Mouse (Mus musculus) left cerebral cortex, adult 2 months (tissue): ENCODE results near the gene Yif1b. TPM values are rescaled to one million over a fixed set of nuclear protein-coding genes. Genes with fewer than 3 reads are reported as not detected.

Source experiments
- DNase-seq, 2 experiments: peaks; one replicate each; pipeline ENCODE4 v3.0.0; 2021 to 2022; ENCODE audit warnings: low spot score in 2 of 2, mixed read lengths in 1 of 2; ENCODE audit errors: extremely low spot score in 1 of 2
- H3K27ac ChIP-seq: fragments of 200-600 bp; 2 replicates; pipeline ENCODE4 v1.8.1; 2022
- H3K4me3 ChIP-seq: fragments of 200-600 bp; 2 replicates; pipeline ENCODE4 v1.8.1; 2022
- CTCF ChIP-seq: fragments of 200-600 bp; IDR thresholded peaks from 2 replicates; pipeline ENCODE4 v1.8.1; 2022; ENCODE audit warnings: antibody characterized with exemption, mild to moderate bottlenecking, moderate library complexity
- intact Hi-C: fragments of 180-260 bp; cut with DNase I; formaldehyde crosslinking; loops from one replicate; pipeline ENCODE4 v1.15.1; 2025
- total RNA-seq, 2 experiments: library from RNA; stranded (reverse); gene quantifications; 2 replicates each; pipeline ENCODE4 v1.2.3; 2021

The Yif1b gene
- total RNA-seq, 2 experiments from 2014 or later, result 44.3 to 47.2 TPM

DNA sequence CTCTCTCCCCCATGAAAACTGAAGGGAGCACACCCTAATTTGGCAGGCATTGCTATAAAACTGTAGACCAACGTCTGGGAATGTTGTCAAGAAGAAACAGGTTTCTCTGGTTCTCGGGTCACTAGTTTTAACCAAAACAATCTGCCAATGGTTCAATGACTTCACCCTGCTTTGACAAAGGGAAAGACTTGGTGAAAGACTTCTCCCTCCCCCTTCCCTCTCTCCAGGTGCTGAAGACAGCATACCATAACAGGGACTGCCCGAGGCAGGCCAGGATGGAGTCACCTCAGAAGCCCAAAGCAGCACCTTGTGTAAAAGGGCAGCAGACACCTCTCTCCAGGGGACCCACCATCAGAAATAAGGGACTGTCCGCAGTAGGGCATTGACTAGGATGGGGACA is 28.8 kb downstream of the Yif1b start:
- TF ChIP-seq CTCF, result no peak
- H3K27ac ChIP-seq, result no peak overlapping the region
- H3K4me3 ChIP-seq, result no peak overlapping the region
- intact Hi-C loops, result no loop called here
- no peak for DNase-seq

DNA sequence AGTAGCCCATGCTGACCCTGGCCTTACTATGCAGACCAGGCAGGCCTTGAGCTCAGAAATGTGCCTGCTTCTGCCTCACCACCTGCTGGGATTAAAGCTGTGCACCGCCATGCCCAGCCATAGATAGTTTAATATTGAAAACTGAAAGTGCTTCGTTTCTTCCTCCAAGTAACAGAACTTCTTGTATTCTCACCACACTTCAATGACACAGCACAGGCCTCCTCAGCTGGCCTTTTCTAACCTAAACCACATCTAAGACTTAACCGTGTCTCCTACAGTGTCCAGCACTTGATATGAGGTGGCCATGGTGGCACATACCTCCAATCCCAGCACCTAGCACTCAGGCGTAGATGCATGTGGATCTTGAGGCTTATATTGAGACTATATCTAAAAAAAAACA is 32.3 kb downstream of the Yif1b start:
- no peak for DNase-seq
- Histone ChIP-seq H3K4me3 (no peak overlapping the region), H3K27ac (no peak overlapping the region)
- no peak for TF ChIP-seq CTCF
- intact Hi-C loops, result no loop called here

DNA sequence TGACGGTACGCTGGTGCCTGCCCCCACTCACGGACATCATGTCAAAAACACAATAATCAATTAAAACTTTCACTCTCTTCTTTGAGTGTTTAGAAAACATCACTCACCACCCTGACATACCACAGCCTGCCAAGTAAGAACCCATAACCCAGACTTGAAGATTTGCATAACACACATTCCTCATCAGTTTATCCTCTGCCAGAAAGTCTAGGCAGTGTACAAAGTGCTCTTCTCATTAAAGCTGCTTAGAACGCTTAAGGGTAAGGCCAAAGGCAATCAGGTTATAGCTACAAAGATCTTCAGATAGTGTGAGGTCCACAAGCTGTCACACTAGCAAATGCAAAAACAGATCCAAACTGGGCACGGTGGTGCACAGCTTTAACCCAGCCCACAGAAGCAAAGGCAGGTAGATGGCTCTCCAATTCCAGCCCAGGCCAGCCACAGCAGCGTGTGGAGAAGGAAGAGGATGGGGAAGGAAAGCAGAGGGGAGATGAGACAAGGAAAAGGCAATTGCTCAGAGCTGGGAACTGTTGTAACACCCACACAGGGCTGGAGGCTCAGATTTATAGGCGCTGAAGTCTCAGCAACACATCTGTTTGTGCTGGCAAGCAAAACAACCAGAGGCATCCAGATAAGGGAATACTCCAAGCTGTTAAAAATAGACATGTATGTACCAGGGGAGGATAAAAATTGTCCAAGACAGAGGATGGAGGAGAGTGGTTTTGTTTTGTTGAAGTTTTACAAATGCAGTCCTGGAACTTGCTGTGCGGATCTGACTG is 33.7 kb downstream of the Yif1b start:
- intact Hi-C loops, result no loop called here
- no peak for TF ChIP-seq CTCF
- DNase-seq, result no peak
- Histone ChIP-seq H3K4me3 (no peak overlapping the region), H3K27ac (no peak overlapping the region)

DNA sequence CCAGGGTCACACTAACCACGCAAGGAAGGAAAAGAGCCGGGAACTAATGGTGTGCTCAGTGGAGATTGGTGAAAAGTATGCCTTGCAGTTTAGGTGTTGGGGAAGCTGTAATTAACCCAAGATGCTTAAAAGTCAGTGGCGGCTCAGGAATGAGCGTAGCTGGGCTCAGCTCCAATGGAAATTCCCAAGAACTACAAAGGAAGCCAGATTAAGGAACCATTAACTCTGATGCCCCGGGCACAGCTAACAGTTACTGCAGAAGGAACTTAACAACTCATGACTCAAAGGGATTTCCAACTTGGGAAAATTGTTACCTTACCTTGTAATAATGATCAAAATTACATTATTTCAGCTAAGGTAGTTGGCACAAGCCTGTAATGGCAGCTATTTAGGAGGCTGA is 38.6 kb downstream of the Yif1b start:
- DNase-seq, result no peak
- intact Hi-C loops, result no loop called here
- TF ChIP-seq CTCF, result no peak
- no peak overlapping the region for H3K27ac ChIP-seq
- H3K4me3 ChIP-seq, result no peak overlapping the region

DNA sequence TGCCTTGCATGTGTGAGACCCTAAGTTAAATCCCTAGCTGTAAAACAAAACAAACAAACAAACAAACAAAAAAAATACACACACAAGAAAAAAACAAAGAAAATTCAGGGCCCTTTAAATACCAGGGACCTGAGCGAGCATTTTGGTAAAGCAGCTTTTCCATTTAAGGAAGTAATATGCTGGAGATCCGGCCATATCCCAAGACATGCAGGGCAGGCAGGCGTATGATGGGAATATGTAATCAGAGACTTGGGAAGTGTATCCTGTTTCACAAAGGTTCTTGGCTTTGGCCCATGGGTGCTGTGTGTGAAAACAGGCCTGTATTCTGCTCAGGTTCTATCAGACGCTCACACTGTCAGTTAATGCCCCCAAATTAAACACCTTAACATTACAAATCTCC is 39.4 kb downstream of the Yif1b start:
- Histone ChIP-seq H3K27ac (no peak overlapping the region), H3K4me3 (no peak overlapping the region)
- no peak for DNase-seq
- no peak for TF ChIP-seq CTCF
- intact Hi-C loops, result no loop called here

DNA sequence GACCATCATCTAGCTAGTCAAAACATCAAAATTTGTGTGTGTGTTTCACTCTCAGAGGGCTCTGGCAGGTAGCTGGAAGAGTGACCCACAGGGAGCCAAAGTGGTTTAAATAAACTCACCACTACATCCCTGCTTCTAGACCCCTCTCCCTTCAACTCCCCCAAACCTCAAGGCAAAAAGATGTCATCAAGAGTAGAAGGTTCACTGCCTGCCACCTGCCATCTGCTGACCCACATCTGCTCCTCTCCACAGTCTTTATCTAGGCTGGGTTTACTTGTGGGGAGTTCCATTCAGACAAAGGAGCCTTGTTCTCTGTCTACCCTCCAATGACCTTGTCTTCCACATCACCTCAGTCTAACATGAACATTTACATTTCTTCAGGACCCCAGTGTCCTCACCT is 41.1 kb downstream of the Yif1b start:
- TF ChIP-seq CTCF, result no peak
- intact Hi-C loops, result no loop called here
- no peak overlapping the region for H3K4me3 ChIP-seq

DNA sequence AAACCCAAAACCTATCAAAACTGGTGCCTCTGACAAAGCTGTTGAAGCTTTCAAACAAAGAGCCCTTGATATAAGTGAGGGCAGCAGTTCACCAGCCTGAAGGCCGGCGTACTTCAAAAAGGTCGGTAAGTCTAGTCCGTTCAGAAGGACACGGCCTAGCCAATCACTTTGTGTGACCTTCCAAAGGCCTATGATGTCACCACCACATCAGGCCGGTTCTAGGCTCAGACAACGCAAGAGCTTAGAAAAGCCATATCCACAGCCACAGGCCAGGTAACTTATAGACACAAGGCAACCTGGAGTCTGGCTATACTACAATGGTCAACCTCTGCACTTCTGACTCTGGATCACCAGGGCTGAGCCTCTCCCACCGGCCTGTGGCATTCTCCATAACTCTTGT is 41.8 kb downstream of the Yif1b start:
- intact Hi-C loops, result no loop called here
- Histone ChIP-seq H3K4me3 (no peak overlapping the region), H3K27ac (no peak overlapping the region)
- no peak for DNase-seq
- no peak for TF ChIP-seq CTCF

More for the DNA sequence above, 41.1 kb downstream of the Yif1b start:
- DNase-seq, result no peak
- H3K27ac ChIP-seq, result no peak overlapping the region

DNA sequence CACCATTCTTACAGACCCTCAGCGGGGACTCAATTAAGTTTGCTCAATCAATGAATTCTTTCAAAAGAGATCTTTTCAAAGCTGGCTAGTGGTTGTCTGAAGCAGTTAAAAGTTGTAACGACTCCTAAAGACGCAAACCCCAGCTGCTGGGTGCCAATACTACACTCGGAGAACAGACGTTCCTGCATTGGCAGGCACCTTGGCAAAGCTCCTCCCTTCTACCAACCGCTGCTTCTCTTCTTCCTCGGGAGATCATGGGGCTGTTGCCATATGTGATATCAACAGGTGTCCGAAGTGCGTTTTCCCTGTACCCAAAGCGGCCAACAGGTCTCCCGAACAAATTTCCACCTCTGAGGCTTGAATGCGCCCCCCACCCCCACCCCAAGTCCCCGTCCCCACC is 42.7 kb downstream of the Yif1b start:
- DNase-seq, result no peak
- Histone ChIP-seq H3K4me3 (peak overlapping the region; percentile 60), H3K27ac (no peak overlapping the region)
- intact Hi-C loops, result no loop called here
- no peak for TF ChIP-seq CTCF

DNA sequence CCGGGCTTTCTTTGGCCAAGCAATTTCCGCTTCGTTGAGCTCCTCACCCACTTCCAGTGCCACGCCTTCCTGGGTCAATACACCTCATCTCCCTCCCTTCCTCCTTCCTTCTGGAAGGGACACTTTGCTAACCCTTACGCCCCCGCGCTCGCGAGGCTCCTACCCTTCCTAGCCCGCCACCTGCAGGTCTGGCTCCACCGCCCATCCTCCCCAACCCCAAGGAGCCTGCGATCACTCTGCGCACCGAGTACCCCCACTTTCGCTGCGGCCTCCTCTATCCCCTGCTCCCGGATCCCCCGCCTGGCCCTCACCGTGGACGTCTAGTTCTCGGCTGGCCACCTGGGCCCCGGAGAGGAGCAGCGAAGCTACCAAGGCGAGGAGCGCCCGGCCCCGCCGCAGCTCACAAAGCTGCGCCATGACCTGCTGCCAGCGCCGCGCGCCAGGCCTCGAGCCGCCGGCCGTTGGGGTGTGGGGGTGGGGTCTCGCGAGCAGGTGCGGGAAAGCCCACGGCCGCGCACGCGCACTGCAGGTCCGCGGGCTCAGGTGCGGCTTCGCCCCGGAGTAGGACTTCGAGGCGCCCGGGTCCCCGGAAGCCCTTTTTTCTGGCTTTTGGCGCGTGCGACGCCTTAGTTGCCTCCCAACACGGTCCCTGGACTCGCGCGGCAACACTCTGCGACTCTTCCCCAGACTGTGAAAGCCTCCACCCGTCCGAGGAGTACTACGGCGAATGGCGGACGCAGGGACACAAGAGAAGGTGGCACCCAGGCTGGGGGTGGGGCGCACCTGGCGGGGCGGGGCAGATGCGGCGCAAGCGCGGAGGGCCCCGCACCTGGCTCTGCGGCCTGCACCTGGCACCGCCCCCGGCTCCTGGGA is 43.3 kb downstream of the Yif1b start, which contains the start of gene Spint2:
Gene Spint2, minus strand, starts transcription at position 712 of the 873 bp plus-strand sequence.
- no peak within 1 kb of the TSS for H3K27ac ChIP-seq
- no peak; the same call in 1 of the 2 replicates for TF ChIP-seq CTCF
- intact Hi-C loops, result no loop called here
- peak; percentile 40 to 47 for DNase-seq
- peak within 1 kb of the TSS; percentile 60 for H3K4me3 ChIP-seq

DNA sequence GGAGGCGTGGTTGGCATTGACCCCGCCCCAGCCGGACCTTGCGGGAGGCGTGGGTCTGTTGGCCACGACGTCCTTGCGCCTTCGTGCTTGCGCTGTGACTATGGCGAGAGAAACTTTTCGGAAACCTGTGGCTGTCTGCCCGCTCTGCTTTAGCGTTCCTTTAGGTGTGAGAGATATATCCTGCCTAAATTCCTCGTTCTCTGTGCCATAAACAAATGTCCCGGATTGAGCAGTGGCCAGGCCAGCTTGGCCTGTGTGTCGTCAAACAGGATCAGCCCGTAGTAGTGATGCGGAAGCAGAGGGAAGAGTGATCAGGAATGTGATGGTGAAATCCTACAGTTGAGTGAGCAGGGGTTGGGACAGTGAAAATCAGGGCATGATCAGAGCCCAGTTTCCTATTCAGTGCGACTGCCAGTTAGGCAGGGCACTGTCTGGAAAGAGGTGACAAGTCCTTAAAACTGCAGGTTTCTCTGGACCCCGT is 44.0 kb downstream of the Yif1b start:
- no peak for TF ChIP-seq CTCF
- intact Hi-C loops, result no loop called here
- H3K27ac ChIP-seq, result no peak overlapping the region

DNA sequence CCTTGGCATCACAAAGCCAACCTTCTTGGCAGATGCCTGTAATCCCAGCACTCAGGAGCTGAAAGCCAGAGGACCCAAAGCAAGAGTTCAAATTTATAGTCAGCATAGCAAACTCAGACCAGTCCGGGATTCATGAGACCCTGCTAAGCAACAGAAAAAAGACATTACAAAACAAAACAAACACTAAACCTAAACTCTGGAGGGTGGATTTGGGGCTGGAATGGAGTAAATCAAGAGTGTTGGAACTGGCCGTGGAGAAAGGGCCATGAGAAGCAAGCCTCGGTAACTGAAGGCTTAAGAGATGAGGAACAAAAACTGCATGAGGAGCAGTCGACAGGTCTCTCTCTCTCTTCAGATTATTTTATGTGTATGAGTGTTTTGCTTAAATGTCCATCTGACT is 45.7 kb downstream of the Yif1b start:
- no peak for DNase-seq
- TF ChIP-seq CTCF, result no peak
- H3K4me3 ChIP-seq, result no peak overlapping the region
- intact Hi-C loops, result no loop called here
- no peak overlapping the region for H3K27ac ChIP-seq

More for the DNA sequence above, 44.0 kb downstream of the Yif1b start:
- DNase-seq, result no peak
- H3K4me3 ChIP-seq, result peak overlapping the region; percentile 60

DNA sequence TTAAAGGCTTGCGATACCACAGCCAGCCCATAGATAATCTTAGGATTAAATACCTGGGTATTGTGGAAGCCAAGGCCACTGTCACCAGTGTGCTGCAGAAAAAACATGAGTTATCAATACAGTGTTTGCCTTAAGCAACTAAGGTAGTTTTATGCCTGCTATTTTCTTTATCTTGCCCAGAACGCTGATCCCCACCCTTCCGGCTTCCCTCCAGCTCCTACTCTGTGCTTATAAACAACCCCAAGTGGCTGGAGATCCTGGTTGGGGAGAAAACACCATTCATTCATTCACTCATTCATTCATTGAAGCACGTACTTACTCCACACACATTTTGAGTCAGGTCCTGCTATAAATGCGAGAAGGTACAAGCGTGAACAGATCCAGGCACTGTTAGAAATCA is 46.4 kb downstream of the Yif1b start:
- intact Hi-C loops, result no loop called here
- DNase-seq, result no peak
- no peak overlapping the region for H3K27ac ChIP-seq
- TF ChIP-seq CTCF, result no peak
- no peak overlapping the region for H3K4me3 ChIP-seq
